Mouse (Mus musculus): ENCODE results near the gene Bank1. TPM values are rescaled to one million over a fixed set of nuclear protein-coding genes. Genes with fewer than 3 reads are reported as not detected.

Bank1 gene
- total and polyA plus RNA-seq, 3 experiments: not detected

- Histone ChIP-seq H3K4me3 (ENCODE audit: control insufficient read depth in 1 of 2, insufficient read depth in 1 of 2, low read depth in 2 of 2, low read length in 2 of 2) (no peak overlapping the region), H3K9ac (ENCODE audit: control insufficient read depth, low read depth, low read length, poor library complexity, severe bottlenecking) (no peak overlapping the region), H3K27ac (ENCODE audit: control insufficient read depth, low read depth, low read length) (no peak overlapping the region), H3K9me3 (replicated peaks; ENCODE audit: insufficient read depth, low read length) (no peaks in the 10 kb centered on the region), H3K4me1 (ENCODE audit: control insufficient read depth in 1 of 2, insufficient read depth in 2 of 2, low read length in 2 of 2) (no peaks in the 10 kb centered on the region), H3K27me3 (ENCODE audit: control insufficient read depth in 1 of 2, insufficient read depth in 2 of 2, low read length in 2 of 2) (no peaks in the 10 kb centered on the region), H3K36me3 (ENCODE audit: control insufficient read depth in 1 of 2, insufficient read depth in 2 of 2, low read length in 2 of 2) (no peaks in the 10 kb centered on the region), H3K79me2 (ENCODE audit: control insufficient read depth, insufficient read depth, low read length, poor library complexity) (no peaks in the 10 kb centered on the region)
- no peak for DNase-seq (ENCODE audit: low read depth, low spot score)
- TF ChIP-seq RAD21 (IDR thresholded peaks at IDR 0.05; ENCODE audit: low read depth, low read length): no peak
- no peak for TF ChIP-seq ELF1 (IDR thresholded peaks at IDR 0.05; ENCODE audit: low read depth, low read length)
- no peak for TF ChIP-seq MYB (IDR thresholded peaks at IDR 0.05; ENCODE audit: low read depth, low read length)
- TF ChIP-seq HCFC1 (IDR thresholded peaks at IDR 0.05; ENCODE audit: low read depth, low read length): no peak
- TF ChIP-seq MXI1 (IDR thresholded peaks at IDR 0.05; ENCODE audit: low read depth, low read length): no peak
- TF ChIP-seq TAL1 (IDR thresholded peaks at IDR 0.05; ENCODE audit: low read length): no peak
- no peak for TF ChIP-seq ZC3H11A (IDR thresholded peaks at IDR 0.05; ENCODE audit: low read depth, low read length)
- no peak for TF ChIP-seq NELFE (IDR thresholded peaks at IDR 0.05; ENCODE audit: low read depth, low read length)
- TF ChIP-seq TBP (IDR thresholded peaks at IDR 0.05; ENCODE audit: low read depth, low read length): no peak
- TF ChIP-seq ZNF384 (IDR thresholded peaks at IDR 0.05; ENCODE audit: low read depth, low read length): no peak
- no peak for TF ChIP-seq TCF12 (IDR thresholded peaks at IDR 0.05; ENCODE audit: low read depth, low read length)
- TF ChIP-seq CHD1 (IDR thresholded peaks at IDR 0.05; ENCODE audit: low read depth, low read length): no peak
- TF ChIP-seq POLR2AphosphoS2 (IDR thresholded peaks at IDR 0.05; ENCODE audit: low read length): no peak
- TF ChIP-seq E2F4 (IDR thresholded peaks at IDR 0.05; ENCODE audit: borderline replicate concordance, low read depth, low read length): no peak
Measured at GRCm38 (mm10) chr3:136331135-136331534, 5.3 kb upstream of the Bank1 start.

- H3K27me3 ChIP-seq (ENCODE audit: control insufficient read depth in 1 of 2, insufficient read depth in 2 of 2, low read length in 2 of 2): no peaks in the 10 kb centered on the region
- no peaks in the 10 kb centered on the region for H3K9me3 ChIP-seq (replicated peaks; ENCODE audit: insufficient read depth, low read length)
- no peak overlapping the region for H3K9ac ChIP-seq (ENCODE audit: control insufficient read depth, low read depth, low read length, poor library complexity, severe bottlenecking)
- no peak for DNase-seq (ENCODE audit: low read depth, low spot score)
- TF ChIP-seq RCOR1 (IDR thresholded peaks at IDR 0.05; ENCODE audit: low read depth, low read length): no peak
- no peak for TF ChIP-seq USF2 (IDR thresholded peaks at IDR 0.05; ENCODE audit: borderline replicate concordance in 1 of 2, insufficient read depth in 1 of 2, low read depth in 1 of 2, low read length in 2 of 2)
- TF ChIP-seq MYB (IDR thresholded peaks at IDR 0.05; ENCODE audit: low read depth, low read length): no peak
- TF ChIP-seq NELFE (IDR thresholded peaks at IDR 0.05; ENCODE audit: low read depth, low read length): no peak
- no peak for TF ChIP-seq SIN3A (IDR thresholded peaks at IDR 0.05; ENCODE audit: low read length)
- TF ChIP-seq POLR2AphosphoS5 (IDR thresholded peaks at IDR 0.05; ENCODE audit: borderline replicate concordance, low read depth, low read length): no peak
- no peak for TF ChIP-seq MAX (IDR thresholded peaks at IDR 0.05; ENCODE audit: low read length)
- no peak for TF ChIP-seq CHD1 (IDR thresholded peaks at IDR 0.05; ENCODE audit: low read depth, low read length)
- no peak for TF ChIP-seq ZMIZ1 (IDR thresholded peaks at IDR 0.05; ENCODE audit: low read depth, low read length)
- TF ChIP-seq MYC (IDR thresholded peaks at IDR 0.05; ENCODE audit: low read depth, low read length): no peak
- no peak for TF ChIP-seq HCFC1 (IDR thresholded peaks at IDR 0.05; ENCODE audit: low read depth, low read length)
- no peak for TF ChIP-seq E2F4 (IDR thresholded peaks at IDR 0.05; ENCODE audit: borderline replicate concordance, low read depth, low read length)
- no peak for TF ChIP-seq CHD2 (IDR thresholded peaks at IDR 0.05; ENCODE audit: low read length)
- H3K27ac ChIP-seq (ENCODE audit: control insufficient read depth, low read depth, low read length): no peak overlapping the region
- H3K36me3 ChIP-seq (ENCODE audit: control insufficient read depth in 1 of 2, insufficient read depth in 2 of 2, low read length in 2 of 2): no peaks in the 10 kb centered on the region
- H3K4me1 ChIP-seq (ENCODE audit: control insufficient read depth in 1 of 2, insufficient read depth in 2 of 2, low read length in 2 of 2): no peaks in the 10 kb centered on the region
- H3K4me3 ChIP-seq (ENCODE audit: control insufficient read depth in 1 of 2, insufficient read depth in 1 of 2, low read depth in 2 of 2, low read length in 2 of 2): no peak overlapping the region
- H3K79me2 ChIP-seq (ENCODE audit: control insufficient read depth, insufficient read depth, low read length, poor library complexity): no peaks in the 10 kb centered on the region
Measured at GRCm38 (mm10) chr3:136330043-136330442, 4.2 kb upstream of the Bank1 start.
